Mouse (Mus musculus): ENCODE data around the gene Dglucy. TPM values are rescaled to one million over a fixed set of nuclear protein-coding genes. Genes with fewer than 3 reads are reported as not detected.

Gene Dglucy
- 4.5 and 5.3 TPM in 2 replicates for polyA plus RNA-seq (2015; fragmentation: Nextera tagmentation; extraction: Ambion mirVana)

- Histone ChIP-seq H3K4me1 (replicated peaks) (peaks cover 21% of the 10 kb centered on the region), H3K27me3 (no peaks in the 10 kb centered on the region), H3K4me3 (peak within 1 kb of the TSS; percentile 50), H3K9ac (peak within 1 kb of the TSS; percentile 59), H3K27ac (peak within 1 kb of the TSS; percentile 83), H3K4me2 (peak within 1 kb of the TSS; percentile 65), H3K9me3 (replicated peaks) (no peaks in the 10 kb centered on the region), H3K36me3 (no peaks in the 10 kb centered on the region)
- ATAC-seq (replicated peaks; ENCODE audit: insufficient number of reproducible peaks, insufficient read depth, low FRiP score, low read depth) = peak; percentile 95
- WGBS = 28% methylated on average over 12 of the region's 12 CpGs
These were observed at the start of gene Dglucy for GRCm38 (mm10) chr12:100778934-100779865. Gene Dglucy (plus strand): TSS chr12:100779057.

- no peak overlapping the region for H3K27ac ChIP-seq
- no peaks in the 10 kb centered on the region for H3K4me1 ChIP-seq (replicated peaks)
- ATAC-seq (replicated peaks; ENCODE audit: insufficient number of reproducible peaks, insufficient read depth, low FRiP score, low read depth) = no peak
- H3K27me3 ChIP-seq = no peaks in the 10 kb centered on the region
- WGBS = 63% methylated on average over 5 of the region's 5 CpGs
- H3K36me3 ChIP-seq = no peaks in the 10 kb centered on the region
- H3K4me2 ChIP-seq = no peak overlapping the region
- no peak overlapping the region for H3K9ac ChIP-seq
- no peaks in the 10 kb centered on the region for H3K9me3 ChIP-seq (replicated peaks)
- H3K4me3 ChIP-seq = no peak overlapping the region
These were observed 43.7 kb upstream of the Dglucy start for GRCm38 (mm10) chr12:100735156-100735555.

DNA sequence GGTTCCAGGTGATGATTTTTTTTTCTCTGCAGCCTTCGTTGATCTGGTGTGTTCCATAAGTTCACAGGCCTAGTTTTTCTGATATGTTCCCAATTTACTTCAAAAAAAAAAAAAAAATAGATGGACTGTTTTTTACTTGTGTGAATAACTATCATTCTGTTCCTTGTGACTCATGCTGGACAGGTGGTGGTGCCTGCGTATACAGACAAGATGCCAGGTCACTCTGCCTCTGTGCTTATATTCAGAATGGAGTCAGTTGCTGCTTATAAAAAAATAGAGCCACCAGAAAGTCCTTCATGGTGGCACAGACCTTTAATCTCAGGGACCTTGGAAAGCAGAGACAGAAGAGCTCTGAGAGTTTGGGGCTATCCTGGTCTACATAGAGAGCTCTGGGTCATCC is 43.3 kb upstream of the Dglucy start:
- 84% methylated on average over 2 of the region's 2 CpGs for WGBS
- no peak overlapping the region for H3K27ac ChIP-seq
- no peak overlapping the region for H3K9ac ChIP-seq
- H3K36me3 ChIP-seq = no peaks in the 10 kb centered on the region
- no peaks in the 10 kb centered on the region for H3K27me3 ChIP-seq
- H3K4me3 ChIP-seq = no peak overlapping the region
- no peak for ATAC-seq (replicated peaks; ENCODE audit: insufficient number of reproducible peaks, insufficient read depth, low FRiP score, low read depth)
- H3K4me2 ChIP-seq = no peak overlapping the region
- H3K9me3 ChIP-seq (replicated peaks) = no peaks in the 10 kb centered on the region
- no peaks in the 10 kb centered on the region for H3K4me1 ChIP-seq (replicated peaks)

- Histone ChIP-seq H3K9me3 (replicated peaks) (no peaks in the 10 kb centered on the region), H3K4me3 (no peak overlapping the region), H3K27ac (no peak overlapping the region), H3K36me3 (no peaks in the 10 kb centered on the region), H3K9ac (no peak overlapping the region), H3K27me3 (no peaks in the 10 kb centered on the region), H3K4me2 (no peak overlapping the region), H3K4me1 (replicated peaks) (no peaks in the 10 kb centered on the region)
- no peak for ATAC-seq (replicated peaks; ENCODE audit: insufficient number of reproducible peaks, insufficient read depth, low FRiP score, low read depth)
- 68% methylated on average over 3 of the region's 3 CpGs for WGBS
These were observed 40.4 kb upstream of the Dglucy start for GRCm38 (mm10) chr12:100738498-100738897.

GRCm38 (mm10) chr12:100739011-100739570 is 39.8 kb upstream of the Dglucy start:
- no peak overlapping the region for H3K4me2 ChIP-seq
- H3K27me3 ChIP-seq = no peaks in the 10 kb centered on the region
- H3K27ac ChIP-seq = no peak overlapping the region
- no peaks in the 10 kb centered on the region for H3K9me3 ChIP-seq (replicated peaks)
- no peak for ATAC-seq (replicated peaks; ENCODE audit: insufficient number of reproducible peaks, insufficient read depth, low FRiP score, low read depth)
- H3K4me3 ChIP-seq = no peak overlapping the region
- H3K36me3 ChIP-seq = no peaks in the 10 kb centered on the region
- 75% methylated on average over 4 of the region's 4 CpGs for WGBS
- no peak overlapping the region for H3K9ac ChIP-seq
- H3K4me1 ChIP-seq (replicated peaks) = no peaks in the 10 kb centered on the region

GRCm38 (mm10) chr12:100740313-100740712 is 38.5 kb upstream of the Dglucy start:
- H3K27ac ChIP-seq = no peak overlapping the region
- ATAC-seq (replicated peaks; ENCODE audit: insufficient number of reproducible peaks, insufficient read depth, low FRiP score, low read depth) = no peak
- H3K27me3 ChIP-seq = no peaks in the 10 kb centered on the region

GRCm38 (mm10) chr12:100742468-100742867 is 36.4 kb upstream of the Dglucy start:
- no peak overlapping the region for H3K9ac ChIP-seq
- H3K4me1 ChIP-seq (replicated peaks) = no peaks in the 10 kb centered on the region
- H3K9me3 ChIP-seq (replicated peaks) = no peaks in the 10 kb centered on the region
- no peak overlapping the region for H3K4me2 ChIP-seq
- ATAC-seq (replicated peaks; ENCODE audit: insufficient number of reproducible peaks, insufficient read depth, low FRiP score, low read depth) = no peak
- H3K27ac ChIP-seq = no peak overlapping the region
- no peaks in the 10 kb centered on the region for H3K27me3 ChIP-seq
- H3K4me3 ChIP-seq = no peak overlapping the region
- 59% methylated on average over 2 of the region's 2 CpGs for WGBS
- no peaks in the 10 kb centered on the region for H3K36me3 ChIP-seq

More at GRCm38 (mm10) chr12:100740313-100740712, 38.5 kb upstream of the Dglucy start:
- no peaks in the 10 kb centered on the region for H3K9me3 ChIP-seq (replicated peaks)
- H3K9ac ChIP-seq = no peak overlapping the region
- H3K36me3 ChIP-seq = no peaks in the 10 kb centered on the region
- H3K4me2 ChIP-seq = no peak overlapping the region
- no peaks in the 10 kb centered on the region for H3K4me1 ChIP-seq (replicated peaks)
- 87% methylated on average over 5 of the region's 5 CpGs for WGBS
- no peak overlapping the region for H3K4me3 ChIP-seq

- 75% methylated on average over 1 of the region's 1 CpGs for WGBS
- H3K4me2 ChIP-seq = no peak overlapping the region
- no peak overlapping the region for H3K4me3 ChIP-seq
- ATAC-seq (replicated peaks; ENCODE audit: insufficient number of reproducible peaks, insufficient read depth, low FRiP score, low read depth) = no peak
- H3K4me1 ChIP-seq (replicated peaks) = no peaks in the 10 kb centered on the region; the same call in 1 of the 2 replicates
- H3K27ac ChIP-seq = no peak overlapping the region
- no peaks in the 10 kb centered on the region for H3K9me3 ChIP-seq (replicated peaks)
- H3K27me3 ChIP-seq = no peaks in the 10 kb centered on the region
- H3K36me3 ChIP-seq = no peaks in the 10 kb centered on the region
- H3K9ac ChIP-seq = no peak overlapping the region
These were observed 25.9 kb upstream of the Dglucy start for GRCm38 (mm10) chr12:100752977-100753376.

- no peak for ATAC-seq (replicated peaks; ENCODE audit: insufficient number of reproducible peaks, insufficient read depth, low FRiP score, low read depth)
- no peaks in the 10 kb centered on the region for H3K9me3 ChIP-seq (replicated peaks)
- no peak overlapping the region for H3K4me3 ChIP-seq
- no peaks in the 10 kb centered on the region for H3K27me3 ChIP-seq
- H3K9ac ChIP-seq = no peak overlapping the region
- no peaks in the 10 kb centered on the region; the same call in 1 of the 2 replicates for H3K4me1 ChIP-seq (replicated peaks)
- no peaks in the 10 kb centered on the region for H3K36me3 ChIP-seq
- WGBS = 86% methylated on average over 1 of the region's 1 CpGs
- H3K27ac ChIP-seq = no peak overlapping the region
- H3K4me2 ChIP-seq = no peak overlapping the region
These were observed 25.1 kb upstream of the Dglucy start for GRCm38 (mm10) chr12:100753716-100754115.

DNA sequence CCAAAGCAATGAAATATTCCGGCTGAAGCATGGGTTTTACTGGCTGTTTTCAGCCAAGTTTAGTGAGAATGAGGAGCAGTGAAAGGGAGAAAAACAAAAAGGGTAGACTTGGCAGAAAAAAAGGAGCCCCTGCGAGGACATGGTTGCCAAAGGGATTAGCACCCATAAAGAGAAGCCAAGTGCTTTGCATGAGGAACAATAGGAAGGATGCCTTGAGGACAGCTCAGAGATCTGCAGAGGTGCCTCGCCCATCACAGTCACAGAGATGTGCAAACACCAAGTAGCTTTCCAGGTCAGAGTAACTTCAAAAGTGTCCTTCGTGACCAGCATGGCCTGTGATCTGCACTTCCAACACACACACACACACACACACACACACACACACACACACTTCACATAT is 21.4 kb upstream of the Dglucy start:
- no peak overlapping the region for H3K4me3 ChIP-seq
- no peaks in the 10 kb centered on the region for H3K27me3 ChIP-seq
- H3K36me3 ChIP-seq = no peaks in the 10 kb centered on the region
- H3K9me3 ChIP-seq (replicated peaks) = no peaks in the 10 kb centered on the region
- H3K4me2 ChIP-seq = no peak overlapping the region
- no peak overlapping the region for H3K9ac ChIP-seq
- no peak for ATAC-seq (replicated peaks; ENCODE audit: insufficient number of reproducible peaks, insufficient read depth, low FRiP score, low read depth)
- no peak overlapping the region for H3K27ac ChIP-seq
- no peaks in the 10 kb centered on the region; the same call in 1 of the 2 replicates for H3K4me1 ChIP-seq (replicated peaks)
- 60% methylated on average over 4 of the region's 4 CpGs for WGBS

GRCm38 (mm10) chr12:100762663-100763425 is 16.0 kb upstream of the Dglucy start:
- ATAC-seq (replicated peaks; ENCODE audit: insufficient number of reproducible peaks, insufficient read depth, low FRiP score, low read depth) = no peak
- 71% methylated on average over 11 of the region's 11 CpGs for WGBS
- no peak overlapping the region for H3K9ac ChIP-seq
- no peak overlapping the region for H3K4me3 ChIP-seq
- H3K27me3 ChIP-seq = no peaks in the 10 kb centered on the region
- H3K36me3 ChIP-seq = no peaks in the 10 kb centered on the region
- no peak overlapping the region for H3K4me2 ChIP-seq
- H3K9me3 ChIP-seq (replicated peaks) = no peaks in the 10 kb centered on the region
- H3K4me1 ChIP-seq (replicated peaks) = no peaks in the 10 kb centered on the region
- no peak overlapping the region for H3K27ac ChIP-seq
